Mouse (Mus musculus) cerebellum, postnatal 25 days (tissue): ENCODE results near the gene Rab1a.
"Not testable (repeated sequence)": the region's sequence is repeated elsewhere in the genome, so short reads cannot be mapped to it uniquely, and the experiment has no call there.

Experiments used
- DNase-seq, 2 experiments: peaks; one replicate each; pipeline ENCODE4 v3.0.0; 2021; ENCODE audit warnings: mixed read lengths in 2 of 2

Rab1a gene

GRCm38 (mm10) chr11:20200713-20201575 lies at the start of gene Rab1a:
TSS of gene Rab1a (plus strand) at chr11:20201432.
- DNase-seq, result peak; percentile 100

- DNase-seq, result no peak
Observed at GRCm38 (mm10) chr11:20152107-20152901, 48.9 kb upstream of the Rab1a start.

- not testable (repeated sequence) for DNase-seq
Observed at GRCm38 (mm10) chr11:20153542-20153941, 47.7 kb upstream of the Rab1a start.

- no peak for DNase-seq
Observed at GRCm38 (mm10) chr11:20158879-20159278, 42.4 kb upstream of the Rab1a start.

- DNase-seq, result no peak
Observed at GRCm38 (mm10) chr11:20164979-20165867, 36.0 kb upstream of the Rab1a start.

GRCm38 (mm10) chr11:20165991-20166390 lies 35.2 kb upstream of the Rab1a start:
- no peak for DNase-seq

GRCm38 (mm10) chr11:20166476-20166875 lies 34.8 kb upstream of the Rab1a start:
- DNase-seq, result not testable (repeated sequence)

- DNase-seq, result no peak
Observed at GRCm38 (mm10) chr11:20168972-20169371, 32.3 kb upstream of the Rab1a start.

GRCm38 (mm10) chr11:20187271-20187670 lies 14.0 kb upstream of the Rab1a start:
- DNase-seq, result no peak

GRCm38 (mm10) chr11:20193100-20193736 lies 8.0 kb upstream of the Rab1a start:
- no peak for DNase-seq

- DNase-seq, result peak in 1 of 2 experiments; percentile 64
Observed at GRCm38 (mm10) chr11:20201661-20202101, 449 bp downstream of the Rab1a start.

GRCm38 (mm10) chr11:20202299-20203011 lies 1.2 kb downstream of the Rab1a start:
- no peak for DNase-seq

GRCm38 (mm10) chr11:20204321-20204720 lies 3.1 kb downstream of the Rab1a start:
- no peak for DNase-seq

- no peak for DNase-seq
Observed at GRCm38 (mm10) chr11:20204870-20205446, 3.7 kb downstream of the Rab1a start.

- DNase-seq, result no peak
Observed at GRCm38 (mm10) chr11:20205538-20205937, 4.3 kb downstream of the Rab1a start.

- DNase-seq, result no peak
Observed at GRCm38 (mm10) chr11:20206626-20207223, 5.5 kb downstream of the Rab1a start.

- DNase-seq, result no peak
Observed at GRCm38 (mm10) chr11:20207589-20207988, 6.4 kb downstream of the Rab1a start.

- no peak for DNase-seq
Observed at GRCm38 (mm10) chr11:20211838-20212237, 10.6 kb downstream of the Rab1a start.

- DNase-seq, result peak in 1 of 2 experiments; percentile 40
Observed at GRCm38 (mm10) chr11:20214779-20215178, 13.5 kb downstream of the Rab1a start.

- no peak for DNase-seq
Observed at GRCm38 (mm10) chr11:20216415-20216814, 15.2 kb downstream of the Rab1a start.

GRCm38 (mm10) chr11:20217227-20217626 lies 16.0 kb downstream of the Rab1a start:
- DNase-seq, result no peak
